Mouse (Mus musculus) lung, adult 2 months (tissue): ENCODE results near the gene Ccndbp1.

Experiments
- CTCF ChIP-seq: fragments of 200-500 bp; IDR thresholded peaks from 2 replicates; pipeline ENCODE4 v1.5.1; 2011; ENCODE audit warnings: mild to moderate bottlenecking, low read length, control low read depth; ENCODE audit not compliant: insufficient read depth
- POLR2A ChIP-seq: fragments of 200-500 bp; IDR thresholded peaks from 2 replicates; pipeline ENCODE4 v1.6.1; 2011; ENCODE audit warnings: low read depth, mild to moderate bottlenecking, control low read depth, low read length, borderline replicate concordance; ENCODE audit errors: extremely low read depth

- TF ChIP-seq CTCF (no peak), POLR2A (no peak)
Observed at GRCm38 (mm10) chr2:120960261-120960660, 47.9 kb upstream of the Ccndbp1 start.
